Mouse (Mus musculus) heart, postnatal 4 days (tissue): ENCODE measurements around the gene Stac3. TPM values are rescaled to one million over a fixed set of nuclear protein-coding genes. Genes with fewer than 3 reads are reported as not detected.

Source experiments
- total RNA-seq, 2 experiments: library from RNA; stranded (reverse); gene quantifications; 2 replicates each; pipeline ENCODE4 v1.2.3; 2021

Stac3 gene
- total RNA-seq, 2 experiments from 2014 or later, result 1.8 to 1.9 TPM

Other genes starting within 250 kb of the Stac3 start
- 1 to 10 TPM in 1 of 2 experiments, under 1 TPM in 1; 0.70 to 1.2 TPM for gene Kif5a, start 238.3 kb upstream of the Stac3 start, total RNA-seq
- gene Dctn2, start 235.3 kb upstream of the Stac3 start, total RNA-seq, result 100 to 1,000 TPM; 151 to 159 TPM
- gene Mbd6, start 212.7 kb upstream of the Stac3 start, total RNA-seq, result 10 to 100 TPM; 41.7 to 43.2 TPM
- 10 to 100 TPM; 49.6 to 50.1 TPM for gene Mars, start 189.9 kb upstream of the Stac3 start, total RNA-seq
- 1 to 10 TPM; 2.0 to 2.9 TPM for gene Arhgap9, start 179.7 kb upstream of the Stac3 start, total RNA-seq
- gene Gli1, start 159.7 kb upstream of the Stac3 start, total RNA-seq, result 1 to 10 TPM; 4.0 to 4.1 TPM
- gene Inhbe, start 147.3 kb upstream of the Stac3 start, total RNA-seq, result not detected
- gene Inhbc, start 131.3 kb upstream of the Stac3 start, total RNA-seq, result not detected
- gene R3hdm2, start 121.4 kb upstream of the Stac3 start, total RNA-seq, result 100 to 1,000 TPM; 115 to 116 TPM
- 10 to 100 TPM; 34.2 to 34.9 TPM for gene Ndufa4l2, start 13.3 kb downstream of the Stac3 start, total RNA-seq
- 10 to 100 TPM; 43.7 to 45.1 TPM for gene Shmt2, start 20.8 kb downstream of the Stac3 start, total RNA-seq
- gene Nxph4, start 32.9 kb downstream of the Stac3 start, total RNA-seq, result under 1 TPM; 0.83 to 0.97 TPM
- gene Lrp1, start 119.5 kb downstream of the Stac3 start, total RNA-seq, result 10 to 100 TPM; 68.8 to 73.0 TPM
- 10 to 100 TPM; 41.7 to 42.1 TPM for gene Stat6, start 141.3 kb downstream of the Stac3 start, total RNA-seq
- gene Nemp1, start 165.2 kb downstream of the Stac3 start, total RNA-seq, result 1 to 10 TPM; 8.9 TPM
- 10 to 100 TPM; 13.5 to 14.9 TPM for gene Nab2, start 166.9 kb downstream of the Stac3 start, total RNA-seq
- under 1 TPM; 0.10 to 0.36 TPM for gene Myo1a, start 203.5 kb downstream of the Stac3 start, total RNA-seq
- not detected for gene Tac2, start 222.8 kb downstream of the Stac3 start, total RNA-seq
- gene Zbtb39, start 237.9 kb downstream of the Stac3 start, total RNA-seq, result 1 to 10 TPM; 9.6 to 9.8 TPM